Mouse (Mus musculus) limb, embryonic 12.5 days (tissue): ENCODE data around the gene Stap1. TPM values are rescaled to one million over a fixed set of nuclear protein-coding genes. Genes with fewer than 3 reads are reported as not detected.

ENCODE experiments used
- ATAC-seq: fragments of 200-750 bp; cut with Nextera tagmentation; 2 replicates; pipeline ENCODE4 v1.8.0; 2017; ENCODE audit warnings: low read depth, moderate TSS enrichment; ENCODE audit not compliant: insufficient number of reproducible peaks, insufficient read depth, low FRiP score, low TSS enrichment
- H3K27ac ChIP-seq: fragments of 300-500 bp; sonication (generic); 2 replicates; pipeline ENCODE4 v1.5.1; 2016; ENCODE audit warnings: mild to moderate bottlenecking, moderate library complexity
- H3K27me3 ChIP-seq: fragments of 300-500 bp; sonication (generic); 2 replicates; pipeline ENCODE4 v1.6.1; 2016; ENCODE audit warnings: mild to moderate bottlenecking, moderate library complexity
- H3K36me3 ChIP-seq: fragments of 300-500 bp; sonication (generic); 2 replicates; pipeline ENCODE4 v1.6.1; 2016; ENCODE audit warnings: mild to moderate bottlenecking, moderate library complexity
- H3K4me1 ChIP-seq: fragments of 300-500 bp; sonication (generic); replicated peaks from 2 replicates; pipeline ENCODE4 v1.6.1; 2016
- H3K4me2 ChIP-seq: fragments of 300-500 bp; sonication (generic); 2 replicates; pipeline ENCODE4 v1.6.1; 2016; ENCODE audit warnings: mild to moderate bottlenecking, moderate library complexity
- H3K4me3 ChIP-seq: fragments of 300-500 bp; sonication (generic); replicated peaks from 2 replicates; pipeline ENCODE4 v1.5.1; 2016; ENCODE audit warnings: mild to moderate bottlenecking
- H3K9ac ChIP-seq: fragments of 300-500 bp; sonication (generic); replicated peaks from 2 replicates; pipeline ENCODE4 v1.6.1; 2016; ENCODE audit warnings: mild to moderate bottlenecking, moderate library complexity
- H3K9me3 ChIP-seq: fragments of 300-500 bp; sonication (generic); 2 replicates; pipeline ENCODE4 v1.6.1; 2016; ENCODE audit warnings: mild to moderate bottlenecking, moderate library complexity
- WGBS: fragments of 180-500 bp; shearing (Covaris S2); methylation state at CpG from one replicate; pipeline ENCODE4 v1.1.7; 2016; 5-methylcytosine and 5-hydroxymethylcytosine counted together
- polyA plus RNA-seq: library from polyadenylated mRNA; unstranded; fragments of >200 nt; fragmentation: Nextera tagmentation; extraction: Ambion mirVana; gene quantifications from 2 replicates; pipeline ENCODE4 v1.2.1, GENCODE M21; 2016

The Stap1 gene
- polyA plus RNA-seq, 1 experiment from 2014 or later: 0.21 TPM

GRCm38 (mm10) chr5:86128749-86129148, 57.2 kb downstream of the Stap1 start:
- no peaks in the 10 kb centered on the region for H3K9me3 ChIP-seq
- no peak overlapping the region for H3K4me2 ChIP-seq
- no peaks in the 10 kb centered on the region for H3K27me3 ChIP-seq
- no peak for ATAC-seq
- peaks cover 29% of the 10 kb centered on the region; the same call in 1 of the 2 replicates for H3K36me3 ChIP-seq
- no peak overlapping the region for H3K9ac ChIP-seq
- H3K27ac ChIP-seq: no peak overlapping the region
- 90% methylated on average over 1 of the region's 1 CpGs for WGBS
- no peaks in the 10 kb centered on the region for H3K4me1 ChIP-seq
- no peak overlapping the region for H3K4me3 ChIP-seq

- Histone ChIP-seq H3K9me3 (no peaks in the 10 kb centered on the region), H3K4me2 (no peak overlapping the region), H3K4me1 (no peaks in the 10 kb centered on the region), H3K36me3 (peaks cover 29% of the 10 kb centered on the region; the same call in 1 of the 2 replicates), H3K9ac (no peak overlapping the region), H3K4me3 (no peak overlapping the region), H3K27me3 (no peaks in the 10 kb centered on the region), H3K27ac (no peak overlapping the region)
- ATAC-seq: no peak
These were observed 58.3 kb downstream of the Stap1 start for GRCm38 (mm10) chr5:86129828-86130227.

Other genes with a start within 250 kb of the Stap1 start
- 41.4 and 44.0 TPM in 2 replicates for gene Cenpc1, start 6.2 kb upstream of the Stap1 start, polyA plus RNA-seq
- 17.0 and 18.1 TPM in 2 replicates for gene Uba6, start 101.1 kb downstream of the Stap1 start, polyA plus RNA-seq
- not detected in 2 replicates for gene Gnrhr, start 126.2 kb downstream of the Stap1 start, polyA plus RNA-seq
- not detected in 2 replicates for gene Tmprss11c, start 217.6 kb downstream of the Stap1 start, polyA plus RNA-seq